Mouse (Mus musculus) liver, embryonic 14.5 days (tissue): ENCODE data around the gene Rims4.

Experiments used
- CTCF ChIP-seq: IDR thresholded peaks from 2 replicates; pipeline ENCODE4 v1.5.1; 2016; ENCODE audit warnings: antibody characterized with exemption, low read depth, control low read depth
- EP300 ChIP-seq: IDR thresholded peaks from 2 replicates; pipeline ENCODE4 v1.6.1; 2016; ENCODE audit warnings: antibody characterized with exemption, low read depth

GRCm38 (mm10) chr2:163919581-163919980, 1.1 kb upstream of the Rims4 start:
- TF ChIP-seq EP300 (no peak), CTCF (no peak)
